In the genomic region with DNA sequence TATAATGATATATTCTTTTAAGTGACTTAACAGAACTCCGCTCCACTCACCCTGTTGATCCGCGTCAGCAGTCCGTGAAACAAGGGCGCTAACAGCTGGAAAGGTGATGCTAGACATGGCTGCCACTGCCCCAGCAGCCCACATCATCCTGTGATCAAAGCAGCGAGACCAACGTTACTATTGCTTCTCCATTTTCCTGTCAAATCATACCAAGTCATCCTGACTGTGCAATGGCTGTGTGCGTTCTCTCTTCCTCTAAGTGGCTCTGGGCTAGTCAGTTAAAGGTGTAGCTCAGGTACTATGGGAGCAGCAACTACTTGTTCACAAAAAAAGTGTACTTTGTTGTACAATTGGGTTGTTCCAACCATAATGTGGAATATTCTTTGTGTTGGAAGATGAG, we compare ENCODE assay signal across 24 mouse cellular contexts. TPM values are rescaled to one million over a fixed set of nuclear protein-coding genes. Genes with fewer than 3 reads are reported as not detected.
"Had no signal": no experiment of that assay in that cellular context is flagged by ENCODE, and none has a peak within 500 bp of the region (broad histone marks: within the 10 kb centered on the region; RNA-seq: fewer than 3 reads in every experiment).

No protein-coding gene starts in this region.

- H3K4me1 ChIP-seq: limb, embryonic 10.5 days; lung, embryonic 15.5 days; midbrain, embryonic 12.5 days; stomach, embryonic 15.5 days had no signal

- DNase-seq: kidney, adult 11 months; kidney, adult 9 months; kidney, postnatal 4 days; right cerebral cortex, postnatal 4 days; thymus, adult 2 months; thymus, postnatal 25 days had no signal

- ATAC-seq: midbrain, embryonic 16.5 days had no signal

- H3K4me3 ChIP-seq: left cerebral cortex, adult 2 months; limb, embryonic 10.5 days; lung, embryonic 15.5 days; midbrain, embryonic 12.5 days; stomach, embryonic 15.5 days had no signal

- H3K27ac ChIP-seq: hindbrain, postnatal 0 days; kidney, postnatal 0 days; left cerebral cortex, adult 2 months; limb, embryonic 10.5 days; lung, embryonic 15.5 days; midbrain, embryonic 12.5 days; stomach, embryonic 15.5 days had no signal

RNA-seq across cellular contexts. Expression of a gene that starts 46.2 kb away (rescaled TPM):
- total RNA-seq: hindbrain, postnatal 0 days; layer of hippocampus, adult 8-10 months; layer of hippocampus, postnatal 25 days; left cerebral cortex, postnatal 14 days; megakaryocyte-erythroid progenitor cell, adult 5-6 weeks had no signal
- polyA plus RNA-seq: hindbrain, postnatal 0 days; intestine, embryonic 14.5 days; kidney, postnatal 0 days; limb, embryonic 10.5 days; limb, embryonic 14.5 days; liver, embryonic 16.5 days; lung, embryonic 15.5 days; midbrain, embryonic 12.5 days; midbrain, embryonic 16.5 days; neural tube, embryonic 14.5 days; spleen, adult 2 months; stomach, embryonic 15.5 days; testis, adult 2 months; thymus, adult 2 months had no signal
